Mouse (Mus musculus): ENCODE data around the gene Asphd2. TPM values are rescaled to one million over a fixed set of nuclear protein-coding genes. Genes with fewer than 3 reads are reported as not detected.
A peak's percentile ranks its signal among the peaks of the same experiment; 100 is the strongest.

The Asphd2 gene
- polyA plus RNA-seq, 1 experiment from 2014 or later = 18.5 TPM

- WGBS = 13% methylated on average over 19 of the region's 19 CpGs
- no peak overlapping the region for H3K27ac ChIP-seq
These were observed 17.1 kb upstream of the Asphd2 start for GRCm38 (mm10) chr5:112411514-112412335.

GRCm38 (mm10) chr5:112411072-112411471 is 16.4 kb upstream of the Asphd2 start:
- Histone ChIP-seq H3K4me2 (no peak overlapping the region), H3K4me3 (no peak overlapping the region), H3K36me3 (no peaks in the 10 kb centered on the region), H3K27ac (no peak overlapping the region), H3K27me3 (peaks cover 24% of the 10 kb centered on the region), H3K9ac (no peak overlapping the region), H3K9me3 (no peaks in the 10 kb centered on the region), H3K4me1 (peaks cover 10% of the 10 kb centered on the region)
- 41% methylated on average over 11 of the region's 11 CpGs for WGBS
- no peak for ATAC-seq (ENCODE audit: insufficient number of reproducible peaks, low FRiP score, low TSS enrichment, low read depth)

More at GRCm38 (mm10) chr5:112411514-112412335, 17.1 kb upstream of the Asphd2 start:
- no peak for ATAC-seq (ENCODE audit: insufficient number of reproducible peaks, low FRiP score, low TSS enrichment, low read depth)
- H3K4me3 ChIP-seq = no peak overlapping the region
- no peaks in the 10 kb centered on the region for H3K36me3 ChIP-seq
- H3K4me1 ChIP-seq = peaks cover 10% of the 10 kb centered on the region
- H3K4me2 ChIP-seq = no peak overlapping the region
- H3K27me3 ChIP-seq = peaks cover 24% of the 10 kb centered on the region
- H3K9ac ChIP-seq = no peak overlapping the region
- no peaks in the 10 kb centered on the region for H3K9me3 ChIP-seq

GRCm38 (mm10) chr5:112409274-112409673 is 14.6 kb upstream of the Asphd2 start:
- no peak overlapping the region for H3K4me2 ChIP-seq
- H3K27me3 ChIP-seq = peaks cover 24% of the 10 kb centered on the region
- no peak overlapping the region for H3K27ac ChIP-seq
- no peak overlapping the region for H3K4me3 ChIP-seq
- H3K4me1 ChIP-seq = peaks cover 10% of the 10 kb centered on the region
- 56% methylated on average over 5 of the region's 5 CpGs for WGBS
- ATAC-seq (ENCODE audit: insufficient number of reproducible peaks, low FRiP score, low TSS enrichment, low read depth) = no peak
- no peaks in the 10 kb centered on the region for H3K36me3 ChIP-seq
- H3K9ac ChIP-seq = no peak overlapping the region
- no peaks in the 10 kb centered on the region for H3K9me3 ChIP-seq

- Histone ChIP-seq H3K27me3 (peaks cover 8% of the 10 kb centered on the region; the same call in 1 of the 2 replicates), H3K4me3 (no peak overlapping the region), H3K36me3 (no peaks in the 10 kb centered on the region), H3K27ac (no peak overlapping the region), H3K4me1 (peaks cover 1% of the 10 kb centered on the region; the same call in 1 of the 2 replicates), H3K9ac (no peak overlapping the region), H3K9me3 (no peaks in the 10 kb centered on the region), H3K4me2 (no peak overlapping the region)
- no peak for ATAC-seq (ENCODE audit: insufficient number of reproducible peaks, low FRiP score, low TSS enrichment, low read depth)
- WGBS = 54% methylated on average over 3 of the region's 3 CpGs
These were observed 11.4 kb upstream of the Asphd2 start for GRCm38 (mm10) chr5:112406017-112406416.

- no peak for ATAC-seq (ENCODE audit: insufficient number of reproducible peaks, low FRiP score, low TSS enrichment, low read depth)
- no peaks in the 10 kb centered on the region for H3K36me3 ChIP-seq
- 60% methylated on average over 3 of the region's 3 CpGs for WGBS
- H3K4me1 ChIP-seq = no peaks in the 10 kb centered on the region
- H3K27ac ChIP-seq = no peak overlapping the region
- no peak overlapping the region for H3K4me3 ChIP-seq
- no peak overlapping the region for H3K4me2 ChIP-seq
- H3K9ac ChIP-seq = no peak overlapping the region
- H3K27me3 ChIP-seq = no peaks in the 10 kb centered on the region
- no peaks in the 10 kb centered on the region for H3K9me3 ChIP-seq
These were observed 7.8 kb upstream of the Asphd2 start for GRCm38 (mm10) chr5:112402437-112402836.

GRCm38 (mm10) chr5:112399284-112399683 is 4.6 kb upstream of the Asphd2 start:
- Histone ChIP-seq H3K4me2 (no peak overlapping the region), H3K4me1 (peaks cover 8% of the 10 kb centered on the region), H3K36me3 (no peaks in the 10 kb centered on the region), H3K27ac (no peak overlapping the region), H3K27me3 (no peaks in the 10 kb centered on the region; the same call in 1 of the 2 replicates), H3K9ac (no peak overlapping the region), H3K9me3 (no peaks in the 10 kb centered on the region), H3K4me3 (no peak overlapping the region)
- WGBS = 60% methylated on average over 10 of the region's 10 CpGs
- ATAC-seq (ENCODE audit: insufficient number of reproducible peaks, low FRiP score, low TSS enrichment, low read depth) = no peak

- no peaks in the 10 kb centered on the region for H3K9me3 ChIP-seq
- 0 out of 2 replicates have a peak overlapping the region, but pooled peaks have one; percentile 34 for H3K27ac ChIP-seq
- H3K9ac ChIP-seq = no peak overlapping the region
- H3K4me1 ChIP-seq = peaks cover 18% of the 10 kb centered on the region
- H3K36me3 ChIP-seq = peaks cover 2% of the 10 kb centered on the region
- 41% methylated on average over 18 of the region's 18 CpGs for WGBS
- H3K4me2 ChIP-seq = no peak overlapping the region
- peaks cover 23% of the 10 kb centered on the region for H3K27me3 ChIP-seq
- no peak for ATAC-seq (ENCODE audit: insufficient number of reproducible peaks, low FRiP score, low TSS enrichment, low read depth)
- no peak overlapping the region for H3K4me3 ChIP-seq
These were observed 1.4 kb upstream of the Asphd2 start for GRCm38 (mm10) chr5:112396066-112396465.

- WGBS = 1% methylated on average over 20 of the region's 28 CpGs
- 0 out of 2 replicates have a peak overlapping the region, but pooled peaks have one; percentile 75 for H3K27ac ChIP-seq
These were observed 277 bp downstream of the Asphd2 start for GRCm38 (mm10) chr5:112394415-112394763.

GRCm38 (mm10) chr5:112393741-112394414 is 788 bp downstream of the Asphd2 start:
- Histone ChIP-seq H3K36me3 (peaks cover 7% of the 10 kb centered on the region), H3K4me2 (peak overlapping the region; percentile 80), H3K4me1 (peaks cover 18% of the 10 kb centered on the region), H3K9me3 (no peaks in the 10 kb centered on the region), H3K9ac (peak overlapping the region; percentile 51; the same call in 1 of the 2 replicates), H3K27me3 (peaks cover 23% of the 10 kb centered on the region), H3K4me3 (peak overlapping the region; percentile 64), H3K27ac (no peak overlapping the region)
- no peak for ATAC-seq (ENCODE audit: insufficient number of reproducible peaks, low FRiP score, low TSS enrichment, low read depth)
- 14% methylated on average over 18 of the region's 18 CpGs for WGBS

More at GRCm38 (mm10) chr5:112394415-112394763, 277 bp downstream of the Asphd2 start:
- Histone ChIP-seq H3K4me3 (peak overlapping the region; percentile 64), H3K36me3 (peaks cover 7% of the 10 kb centered on the region), H3K27me3 (peaks cover 23% of the 10 kb centered on the region), H3K9me3 (no peaks in the 10 kb centered on the region), H3K9ac (peak overlapping the region; percentile 51), H3K4me1 (peaks cover 18% of the 10 kb centered on the region), H3K4me2 (peak overlapping the region; percentile 80)
- peak; percentile 41; the same call in 1 of the 2 replicates for ATAC-seq (ENCODE audit: insufficient number of reproducible peaks, low FRiP score, low TSS enrichment, low read depth)

GRCm38 (mm10) chr5:112391676-112392323 is 2.9 kb downstream of the Asphd2 start:
- Histone ChIP-seq H3K4me1 (peaks cover 21% of the 10 kb centered on the region), H3K27ac (no peak overlapping the region), H3K9ac (no peak overlapping the region), H3K27me3 (peaks cover 23% of the 10 kb centered on the region), H3K36me3 (peaks cover 7% of the 10 kb centered on the region), H3K4me2 (no peak overlapping the region), H3K4me3 (no peak overlapping the region), H3K9me3 (no peaks in the 10 kb centered on the region)
- no peak for ATAC-seq (ENCODE audit: insufficient number of reproducible peaks, low FRiP score, low TSS enrichment, low read depth)
- WGBS = 63% methylated on average over 27 of the region's 27 CpGs

GRCm38 (mm10) chr5:112391002-112391401 is 3.7 kb downstream of the Asphd2 start:
- H3K27me3 ChIP-seq = peaks cover 23% of the 10 kb centered on the region
- H3K9ac ChIP-seq = no peak overlapping the region
- 50% methylated on average over 16 of the region's 16 CpGs for WGBS
- no peak overlapping the region for H3K4me2 ChIP-seq
- ATAC-seq (ENCODE audit: insufficient number of reproducible peaks, low FRiP score, low TSS enrichment, low read depth) = no peak
- no peaks in the 10 kb centered on the region for H3K9me3 ChIP-seq
- peaks cover 21% of the 10 kb centered on the region for H3K4me1 ChIP-seq
- H3K27ac ChIP-seq = no peak overlapping the region
- peaks cover 14% of the 10 kb centered on the region for H3K36me3 ChIP-seq
- no peak overlapping the region for H3K4me3 ChIP-seq
